Mouse (Mus musculus): ENCODE measurements around the gene Eva1a. TPM values are rescaled to one million over a fixed set of nuclear protein-coding genes. Genes with fewer than 3 reads are reported as not detected.

Gene Eva1a
- polyA plus RNA-seq, 1 experiment = 0.79 TPM

DNA sequence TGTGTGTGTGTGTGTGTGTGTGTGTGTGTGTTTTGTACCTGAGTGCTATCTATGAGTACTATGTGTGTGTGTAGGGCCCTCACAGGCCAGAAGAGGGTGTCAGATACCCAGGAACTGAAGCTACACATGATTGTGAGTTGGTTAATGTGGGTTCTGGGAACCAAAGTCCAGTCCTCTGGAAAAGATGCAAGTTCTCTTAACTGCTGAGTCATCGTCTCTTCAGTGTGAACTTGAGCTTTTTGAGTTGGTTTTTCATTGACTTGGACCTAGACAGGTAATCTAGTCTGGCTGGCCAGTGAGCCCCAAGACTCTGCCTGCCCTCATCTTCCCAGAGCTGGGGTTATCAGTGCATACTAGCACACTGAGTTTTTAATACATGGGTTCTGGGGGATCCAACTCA, 70.3 kb downstream of the Eva1a start:
- H3K4me1 ChIP-seq (ENCODE audit: control insufficient read depth, insufficient read depth, low read length) = no peaks in the 10 kb centered on the region
- no peak overlapping the region for H3K4me3 ChIP-seq (ENCODE audit: low read depth, low read length)
- H3K9ac ChIP-seq (ENCODE audit: low read depth, poor library complexity, severe bottlenecking) = no peak overlapping the region
- H3K27ac ChIP-seq (ENCODE audit: insufficient read depth, low read length) = no peak overlapping the region
- H3K36me3 ChIP-seq (ENCODE audit: control insufficient read depth, insufficient read depth, low read length, poor library complexity, severe bottlenecking) = no peaks in the 10 kb centered on the region
- TF ChIP-seq POLR2A (IDR thresholded peaks at IDR 0.05; ENCODE audit: insufficient read depth, low read length) = no peak
- TF ChIP-seq EP300 (IDR thresholded peaks at IDR 0.05; ENCODE audit: insufficient read depth, low read depth, low read length) = no peak
- no peak for TF ChIP-seq CTCF (IDR thresholded peaks at IDR 0.05; ENCODE audit: low read depth, low read length)
- H3K27me3 ChIP-seq (ENCODE audit: control insufficient read depth, insufficient read depth, low read length, poor library complexity, severe bottlenecking) = no peaks in the 10 kb centered on the region
- no peaks in the 10 kb centered on the region for H3K9me3 ChIP-seq (replicated peaks; ENCODE audit: control insufficient read depth, insufficient read depth, low read length, poor library complexity, severe bottlenecking)

DNA sequence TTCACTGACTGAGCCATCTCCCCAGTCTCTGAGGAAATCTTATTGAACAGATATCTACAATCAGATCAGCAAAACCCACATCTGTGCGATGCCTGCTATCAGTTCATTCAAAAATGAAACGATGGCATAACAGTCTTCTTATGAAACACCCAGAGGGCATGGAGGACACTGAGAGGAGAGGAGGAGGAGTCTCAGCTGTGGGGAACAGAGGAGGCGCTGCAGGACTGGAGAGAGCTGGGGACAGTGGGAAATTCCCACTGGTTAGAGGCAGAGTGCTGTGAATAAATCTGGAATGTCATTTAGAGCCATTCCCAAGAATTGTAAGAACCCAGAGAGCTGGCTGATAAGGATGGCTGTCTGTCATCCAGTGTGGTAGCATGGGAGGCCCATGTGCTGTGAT, 70.7 kb downstream of the Eva1a start:
- Histone ChIP-seq H3K27me3 (ENCODE audit: control insufficient read depth, insufficient read depth, low read length, poor library complexity, severe bottlenecking) (no peaks in the 10 kb centered on the region), H3K4me3 (ENCODE audit: low read depth, low read length) (no peak overlapping the region), H3K27ac (ENCODE audit: insufficient read depth, low read length) (no peak overlapping the region), H3K9me3 (replicated peaks; ENCODE audit: control insufficient read depth, insufficient read depth, low read length, poor library complexity, severe bottlenecking) (no peaks in the 10 kb centered on the region), H3K4me1 (ENCODE audit: control insufficient read depth, insufficient read depth, low read length) (no peaks in the 10 kb centered on the region), H3K9ac (ENCODE audit: low read depth, poor library complexity, severe bottlenecking) (no peak overlapping the region), H3K36me3 (ENCODE audit: control insufficient read depth, insufficient read depth, low read length, poor library complexity, severe bottlenecking) (no peaks in the 10 kb centered on the region)
- TF ChIP-seq EP300 (IDR thresholded peaks at IDR 0.05; ENCODE audit: insufficient read depth, low read depth, low read length) (no peak), CTCF (IDR thresholded peaks at IDR 0.05; ENCODE audit: low read depth, low read length) (no peak), POLR2A (IDR thresholded peaks at IDR 0.05; ENCODE audit: insufficient read depth, low read length) (no peak)

GRCm38 (mm10) chr6:82112127-82113090, 71.6 kb downstream of the Eva1a start:
- no peak overlapping the region for H3K4me3 ChIP-seq (ENCODE audit: low read depth, low read length)
- H3K36me3 ChIP-seq (ENCODE audit: control insufficient read depth, insufficient read depth, low read length, poor library complexity, severe bottlenecking) = no peaks in the 10 kb centered on the region
- H3K4me1 ChIP-seq (ENCODE audit: control insufficient read depth, insufficient read depth, low read length) = no peaks in the 10 kb centered on the region
- no peak overlapping the region for H3K27ac ChIP-seq (ENCODE audit: insufficient read depth, low read length)
- H3K27me3 ChIP-seq (ENCODE audit: control insufficient read depth, insufficient read depth, low read length, poor library complexity, severe bottlenecking) = no peaks in the 10 kb centered on the region
- TF ChIP-seq EP300 (IDR thresholded peaks at IDR 0.05; ENCODE audit: insufficient read depth, low read depth, low read length) = no peak
- TF ChIP-seq CTCF (IDR thresholded peaks at IDR 0.05; ENCODE audit: low read depth, low read length) = no peak
- no peak for TF ChIP-seq POLR2A (IDR thresholded peaks at IDR 0.05; ENCODE audit: insufficient read depth, low read length)
- H3K9ac ChIP-seq (ENCODE audit: low read depth, poor library complexity, severe bottlenecking) = no peak overlapping the region
- H3K9me3 ChIP-seq (replicated peaks; ENCODE audit: control insufficient read depth, insufficient read depth, low read length, poor library complexity, severe bottlenecking) = no peaks in the 10 kb centered on the region

DNA sequence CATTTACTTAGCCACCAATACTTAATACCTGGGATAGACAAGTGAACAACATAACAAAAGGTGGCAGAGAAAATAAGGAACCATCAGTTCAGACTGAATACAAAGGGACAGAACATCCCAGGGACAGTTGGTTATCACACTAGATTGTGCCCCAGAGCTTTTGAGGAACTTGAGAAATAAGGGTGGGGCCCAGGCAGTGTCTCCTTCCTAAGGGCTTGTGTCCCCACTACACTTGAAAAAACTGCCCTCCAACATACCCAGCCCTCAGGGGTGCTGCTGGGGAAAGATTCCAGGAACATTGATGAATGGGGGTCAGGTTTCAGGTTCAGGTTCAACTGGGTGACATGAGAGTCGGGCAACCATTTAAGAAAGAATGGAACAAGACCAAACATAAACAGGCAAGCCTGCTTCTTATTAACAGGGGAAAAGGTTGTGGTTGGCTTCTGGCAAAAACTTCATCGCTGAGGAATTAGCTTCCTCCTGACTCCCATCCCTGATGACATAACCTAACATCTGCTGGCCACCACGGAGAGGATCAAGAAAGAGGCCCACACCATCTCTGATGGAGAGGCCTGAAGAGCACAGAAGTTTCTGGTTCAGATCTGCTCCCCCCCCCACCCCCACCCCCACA, 74.6 kb downstream of the Eva1a start:
- TF ChIP-seq EP300 (IDR thresholded peaks at IDR 0.05; ENCODE audit: insufficient read depth, low read depth, low read length) = no peak
- TF ChIP-seq CTCF (IDR thresholded peaks at IDR 0.05; ENCODE audit: low read depth, low read length) = no peak
- no peak for TF ChIP-seq POLR2A (IDR thresholded peaks at IDR 0.05; ENCODE audit: insufficient read depth, low read length)

DNA sequence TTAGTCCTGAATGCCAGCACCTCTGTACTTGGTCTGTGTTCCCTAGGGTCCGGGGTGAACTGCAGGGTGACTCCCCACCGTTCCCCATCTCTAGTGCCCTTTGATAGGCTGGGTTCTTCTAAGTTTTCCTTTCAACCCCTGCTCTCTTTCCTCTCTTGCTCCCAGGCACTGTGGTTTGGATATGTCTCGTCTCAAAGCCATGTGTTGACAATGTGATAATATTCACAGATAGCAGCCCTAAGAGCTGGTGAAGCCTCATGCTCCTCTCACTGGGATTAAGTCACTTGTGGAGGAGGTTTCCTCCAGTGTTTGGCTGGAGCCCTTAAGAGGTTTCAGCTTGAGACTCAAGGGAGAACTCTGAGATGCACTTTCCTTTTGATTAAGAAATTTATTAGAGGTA, 75.3 kb downstream of the Eva1a start:
- Histone ChIP-seq H3K4me1 (ENCODE audit: control insufficient read depth, insufficient read depth, low read length) (no peaks in the 10 kb centered on the region), H3K9ac (ENCODE audit: low read depth, poor library complexity, severe bottlenecking) (no peak overlapping the region), H3K27me3 (ENCODE audit: control insufficient read depth, insufficient read depth, low read length, poor library complexity, severe bottlenecking) (no peaks in the 10 kb centered on the region), H3K4me3 (ENCODE audit: low read depth, low read length) (no peak overlapping the region), H3K9me3 (replicated peaks; ENCODE audit: control insufficient read depth, insufficient read depth, low read length, poor library complexity, severe bottlenecking) (no peaks in the 10 kb centered on the region), H3K36me3 (ENCODE audit: control insufficient read depth, insufficient read depth, low read length, poor library complexity, severe bottlenecking) (no peaks in the 10 kb centered on the region), H3K27ac (ENCODE audit: insufficient read depth, low read length) (no peak overlapping the region)
- no peak for TF ChIP-seq CTCF (IDR thresholded peaks at IDR 0.05; ENCODE audit: low read depth, low read length)
- no peak for TF ChIP-seq POLR2A (IDR thresholded peaks at IDR 0.05; ENCODE audit: insufficient read depth, low read length)
- no peak for TF ChIP-seq EP300 (IDR thresholded peaks at IDR 0.05; ENCODE audit: insufficient read depth, low read depth, low read length)

More for the DNA sequence above, 74.6 kb downstream of the Eva1a start:
- Histone ChIP-seq H3K4me1 (ENCODE audit: control insufficient read depth, insufficient read depth, low read length) (no peaks in the 10 kb centered on the region), H3K9me3 (replicated peaks; ENCODE audit: control insufficient read depth, insufficient read depth, low read length, poor library complexity, severe bottlenecking) (no peaks in the 10 kb centered on the region), H3K36me3 (ENCODE audit: control insufficient read depth, insufficient read depth, low read length, poor library complexity, severe bottlenecking) (no peaks in the 10 kb centered on the region), H3K4me3 (ENCODE audit: low read depth, low read length) (no peak overlapping the region), H3K27me3 (ENCODE audit: control insufficient read depth, insufficient read depth, low read length, poor library complexity, severe bottlenecking) (no peaks in the 10 kb centered on the region), H3K9ac (ENCODE audit: low read depth, poor library complexity, severe bottlenecking) (no peak overlapping the region), H3K27ac (ENCODE audit: insufficient read depth, low read length) (no peak overlapping the region)

DNA sequence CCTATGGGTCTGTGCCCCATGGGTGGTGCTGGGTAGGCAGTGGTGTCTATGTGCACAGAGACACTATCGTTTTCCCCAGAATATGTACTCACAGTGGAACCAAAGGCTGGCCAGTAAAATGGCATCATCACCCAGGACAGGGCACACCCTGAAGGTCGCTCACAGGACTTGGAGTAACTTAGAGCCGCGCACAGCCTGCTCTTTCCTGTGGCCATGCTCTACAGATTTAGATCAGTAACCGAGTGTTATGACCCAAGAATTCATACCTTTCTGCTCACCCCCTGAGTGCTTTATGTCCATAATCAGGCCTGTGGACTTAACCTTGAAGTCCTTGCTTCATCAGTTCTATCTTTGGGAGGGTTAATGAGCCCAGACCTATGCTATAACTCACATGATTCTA, 77.0 kb downstream of the Eva1a start:
- Histone ChIP-seq H3K9me3 (replicated peaks; ENCODE audit: control insufficient read depth, insufficient read depth, low read length, poor library complexity, severe bottlenecking) (no peaks in the 10 kb centered on the region), H3K9ac (ENCODE audit: low read depth, poor library complexity, severe bottlenecking) (no peak overlapping the region), H3K36me3 (ENCODE audit: control insufficient read depth, insufficient read depth, low read length, poor library complexity, severe bottlenecking) (no peaks in the 10 kb centered on the region), H3K27ac (ENCODE audit: insufficient read depth, low read length) (no peak overlapping the region), H3K4me1 (ENCODE audit: control insufficient read depth, insufficient read depth, low read length) (no peaks in the 10 kb centered on the region), H3K27me3 (ENCODE audit: control insufficient read depth, insufficient read depth, low read length, poor library complexity, severe bottlenecking) (no peaks in the 10 kb centered on the region), H3K4me3 (ENCODE audit: low read depth, low read length) (no peak overlapping the region)
- no peak for TF ChIP-seq EP300 (IDR thresholded peaks at IDR 0.05; ENCODE audit: insufficient read depth, low read depth, low read length)

All from ES-Bruce4 (cell line).